35 mouse cellular contexts compared by ENCODE assay signal in the genomic region with DNA sequence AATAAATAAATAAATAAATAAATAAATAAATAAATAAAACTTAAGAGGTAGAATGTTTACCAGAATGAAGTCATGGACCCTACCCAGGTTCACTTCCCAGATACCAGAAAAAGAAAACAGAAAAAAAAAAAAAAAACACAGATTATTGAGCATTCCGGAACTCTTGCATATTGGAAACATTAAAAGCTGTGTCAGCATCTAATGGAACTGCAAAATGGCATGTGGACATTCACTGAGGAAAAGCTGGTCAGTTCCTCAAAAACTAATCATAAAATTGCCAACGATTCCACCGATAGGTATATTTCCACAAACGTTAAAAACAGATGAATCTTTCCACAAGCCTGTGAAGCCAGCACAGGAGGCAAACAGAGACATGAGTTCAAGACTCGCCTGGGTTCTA.
"Had no signal": no experiment of that assay in that cellular context is flagged by ENCODE, and none has a peak within 500 bp of the region (broad histone marks: within the 10 kb centered on the region; RNA-seq: fewer than 3 reads in every experiment).

No protein-coding gene starts in this region.

- H3K27ac ChIP-seq: heart, embryonic 13.5 days; heart, embryonic 15.5 days; hindbrain, embryonic 10.5 days; hindbrain, embryonic 12.5 days; hindbrain, embryonic 13.5 days; hindbrain, embryonic 14.5 days; hindbrain, embryonic 15.5 days; hindbrain, postnatal 0 days; intestine, embryonic 15.5 days; kidney, embryonic 15.5 days; kidney, postnatal 0 days; layer of hippocampus, adult 2 months; left cerebral cortex, adult 2 months had no signal

- H3K9ac ChIP-seq: heart, embryonic 12.5 days; heart, embryonic 13.5 days; heart, embryonic 15.5 days; hindbrain, embryonic 12.5 days; hindbrain, embryonic 13.5 days; hindbrain, embryonic 14.5 days; hindbrain, embryonic 15.5 days; intestine, embryonic 15.5 days; kidney, embryonic 15.5 days had no signal

- ATAC-seq: hindbrain, embryonic 16.5 days; hindbrain, postnatal 0 days; inflammation-experienced regulatory T-cells, adult 6 months; intestine, embryonic 15.5 days; intestine, embryonic 16.5 days; intestine, postnatal 0 days had no signal

- H3K9me3 ChIP-seq: heart, embryonic 12.5 days; heart, embryonic 13.5 days; heart, embryonic 15.5 days; hindbrain, embryonic 10.5 days; hindbrain, embryonic 12.5 days; hindbrain, embryonic 13.5 days; hindbrain, embryonic 15.5 days; intestine, embryonic 15.5 days; kidney, embryonic 15.5 days had no signal

- H3K36me3 ChIP-seq: heart, embryonic 12.5 days; heart, embryonic 13.5 days; heart, embryonic 15.5 days; hindbrain, embryonic 10.5 days; hindbrain, embryonic 12.5 days; hindbrain, embryonic 13.5 days; hindbrain, embryonic 15.5 days; intestine, embryonic 15.5 days; kidney, embryonic 15.5 days had no signal

- H3K4me3 ChIP-seq: heart, embryonic 12.5 days; heart, embryonic 13.5 days; heart, embryonic 15.5 days; hindbrain, embryonic 10.5 days; hindbrain, embryonic 12.5 days; hindbrain, embryonic 13.5 days; hindbrain, embryonic 15.5 days; intestine, embryonic 15.5 days; kidney, embryonic 15.5 days; layer of hippocampus, adult 2 months; left cerebral cortex, adult 2 months had no signal

- H3K4me1 ChIP-seq: heart, embryonic 12.5 days had no signal

- H3K27me3 ChIP-seq: heart, embryonic 12.5 days; heart, embryonic 13.5 days; heart, embryonic 15.5 days; hindbrain, embryonic 12.5 days; hindbrain, embryonic 13.5 days; hindbrain, embryonic 15.5 days; intestine, embryonic 15.5 days; kidney, embryonic 15.5 days had no signal

- H3K4me2 ChIP-seq: heart, embryonic 11.5 days; heart, embryonic 12.5 days; heart, embryonic 13.5 days; heart, embryonic 15.5 days; hindbrain, embryonic 12.5 days; hindbrain, embryonic 13.5 days; hindbrain, embryonic 14.5 days; hindbrain, embryonic 15.5 days; intestine, embryonic 15.5 days; kidney, embryonic 15.5 days had no signal

- DNase-seq: heart, postnatal 10 days; heart, postnatal 14 days; heart, postnatal 36 days; heart, postnatal 4 days; kidney, adult 11 months; kidney, adult 18-20 months; kidney, adult 2 months; kidney, adult 8-10 months; kidney, adult 9 months; kidney, postnatal 10 days; kidney, postnatal 14 days; kidney, postnatal 25 days; kidney, postnatal 36 days; kidney, postnatal 4 days; layer of hippocampus, adult 9-11 months; layer of hippocampus, postnatal 36 days had no signal
